In genomic region chr6:119351656-119352055, GRCm38 (mm10) we compare ENCODE assay signal across 29 mouse cellular contexts. TPM values are rescaled to one million over a fixed set of nuclear protein-coding genes. Genes with fewer than 3 reads are reported as not detected.
"Had no signal": no experiment of that assay in that cellular context is flagged by ENCODE, and none has a peak within 500 bp of the region (broad histone marks: within the 10 kb centered on the region; RNA-seq: fewer than 3 reads in every experiment).

No protein-coding gene starts in this region.

- H3K9me3 ChIP-seq: embryonic facial prominence, embryonic 10.5 days; embryonic facial prominence, embryonic 12.5 days; embryonic facial prominence, embryonic 13.5 days; embryonic facial prominence, embryonic 15.5 days; forebrain, embryonic 13.5 days; forebrain, embryonic 15.5 days had no signal

- H3K4me1 ChIP-seq: embryonic facial prominence, embryonic 10.5 days; embryonic facial prominence, embryonic 12.5 days; embryonic facial prominence, embryonic 13.5 days; embryonic facial prominence, embryonic 15.5 days; forebrain, embryonic 15.5 days had no signal

- DNase-seq: cerebellum, adult 18-20 months; cerebellum, adult 2 months; cerebellum, adult 8-10 months; cerebellum, adult 9-10 months; cerebellum, adult 9-11 months; cerebellum, postnatal 10 days; cerebellum, postnatal 14 days; cerebellum, postnatal 25 days; cerebellum, postnatal 36 days; embryo, embryonic 11 days; forebrain, postnatal 0 days; gastrocnemius, adult 2 months; gastrocnemius, postnatal 10 days; gastrocnemius, postnatal 14 days; gastrocnemius, postnatal 25 days; gastrocnemius, postnatal 36 days; heart, adult 18-20 months; heart, adult 2 months had no signal

- H3K27me3 ChIP-seq: embryonic facial prominence, embryonic 12.5 days; embryonic facial prominence, embryonic 13.5 days; embryonic facial prominence, embryonic 15.5 days; forebrain, embryonic 13.5 days; forebrain, embryonic 15.5 days had no signal

- H3K4me2 ChIP-seq: embryonic facial prominence, embryonic 12.5 days; embryonic facial prominence, embryonic 13.5 days; embryonic facial prominence, embryonic 15.5 days; forebrain, embryonic 13.5 days; forebrain, embryonic 15.5 days had no signal

- H3K4me3 ChIP-seq: embryonic facial prominence, embryonic 10.5 days; embryonic facial prominence, embryonic 12.5 days; embryonic facial prominence, embryonic 13.5 days; embryonic facial prominence, embryonic 15.5 days; erythroblast, embryonic 14.5 days; forebrain, embryonic 13.5 days; forebrain, embryonic 15.5 days; gastrocnemius, adult 2 months; heart, adult 2 months had no signal

- ATAC-seq: forebrain, embryonic 13.5 days; forebrain, embryonic 14.5 days; forebrain, embryonic 15.5 days; forebrain, embryonic 16.5 days; forebrain, postnatal 0 days had no signal

- H3K27ac ChIP-seq: embryonic facial prominence, embryonic 10.5 days; embryonic facial prominence, embryonic 12.5 days; embryonic facial prominence, embryonic 13.5 days; embryonic facial prominence, embryonic 15.5 days; forebrain, embryonic 13.5 days; forebrain, embryonic 15.5 days; gastrocnemius, adult 2 months; heart, adult 2 months had no signal

- H3K9ac ChIP-seq: embryonic facial prominence, embryonic 12.5 days; embryonic facial prominence, embryonic 13.5 days; embryonic facial prominence, embryonic 15.5 days; forebrain, embryonic 13.5 days; forebrain, embryonic 15.5 days; forebrain, postnatal 0 days had no signal

RNA-seq across cellular contexts. Expression of gene Lrtm2, which starts 21.1 kb away (rescaled TPM):
- total RNA-seq: common myeloid progenitor, adult 5-6 weeks had no signal
- polyA plus RNA-seq: embryonic facial prominence, embryonic 11.5 days; embryonic facial prominence, embryonic 13.5 days; erythroblast, embryonic 14.5 days had no signal
